Mouse (Mus musculus) bone marrow macrophage, adult 2 months (primary cell): ENCODE measurements around the gene Muc15. TPM values are rescaled to one million over a fixed set of nuclear protein-coding genes. Genes with fewer than 3 reads are reported as not detected.

Experiments
- H3K27ac ChIP-seq: 2 replicates; pipeline ENCODE4 v1.5.1; 2012; ENCODE audit warnings: low read depth, low read length; ENCODE audit not compliant: insufficient read depth
- H3K4me1 ChIP-seq: 2 replicates; pipeline ENCODE4 v1.6.1; 2012; ENCODE audit warnings: low read length; ENCODE audit not compliant: control insufficient read depth, insufficient read depth
- H3K4me3 ChIP-seq: 2 replicates; pipeline ENCODE4 v1.5.1; 2012; ENCODE audit warnings: mild to moderate bottlenecking, low read length, moderate library complexity; ENCODE audit not compliant: insufficient read depth
- CTCF ChIP-seq: IDR thresholded peaks from 2 replicates; pipeline ENCODE4 v1.5.1; 2012; ENCODE audit warnings: low read depth, mild to moderate bottlenecking, low read length, moderate library complexity
- POLR2A ChIP-seq: IDR thresholded peaks from 2 replicates; pipeline ENCODE4 v1.6.1; 2012; ENCODE audit warnings: mild to moderate bottlenecking, low read depth, low read length, borderline replicate concordance
- polyA plus RNA-seq: library from polyadenylated mRNA; stranded (reverse); fragments of >200 nt; gene quantifications from 2 replicates; pipeline ENCODE4 v1.2.4, GENCODE M21; 2012; ENCODE audit not compliant: missing spikeins, insufficient read depth, insufficient read length

Muc15 gene
- not detected in 2 replicates for polyA plus RNA-seq

- Histone ChIP-seq H3K27ac (no peak within 1 kb of the TSS), H3K4me3 (no peak within 1 kb of the TSS), H3K4me1 (no peaks in the 10 kb centered on the region)
- TF ChIP-seq CTCF (no peak), POLR2A (no peak)
These were observed at the start of gene Muc15 for GRCm38 (mm10) chr2:110721290-110721753. Gene Muc15 (plus strand): TSS chr2:110721340.

- Histone ChIP-seq H3K4me1 (no peaks in the 10 kb centered on the region), H3K4me3 (no peak overlapping the region), H3K27ac (no peak overlapping the region)
- TF ChIP-seq POLR2A = no peak
- TF ChIP-seq CTCF = no peak
These were observed 11.7 kb upstream of the Muc15 start for GRCm38 (mm10) chr2:110709436-110709835.

GRCm38 (mm10) chr2:110710055-110710720 lies 11.0 kb upstream of the Muc15 start:
- H3K4me1 ChIP-seq = no peaks in the 10 kb centered on the region
- no peak overlapping the region for H3K4me3 ChIP-seq
- TF ChIP-seq CTCF = no peak
- TF ChIP-seq POLR2A = no peak
- no peak overlapping the region for H3K27ac ChIP-seq

DNA sequence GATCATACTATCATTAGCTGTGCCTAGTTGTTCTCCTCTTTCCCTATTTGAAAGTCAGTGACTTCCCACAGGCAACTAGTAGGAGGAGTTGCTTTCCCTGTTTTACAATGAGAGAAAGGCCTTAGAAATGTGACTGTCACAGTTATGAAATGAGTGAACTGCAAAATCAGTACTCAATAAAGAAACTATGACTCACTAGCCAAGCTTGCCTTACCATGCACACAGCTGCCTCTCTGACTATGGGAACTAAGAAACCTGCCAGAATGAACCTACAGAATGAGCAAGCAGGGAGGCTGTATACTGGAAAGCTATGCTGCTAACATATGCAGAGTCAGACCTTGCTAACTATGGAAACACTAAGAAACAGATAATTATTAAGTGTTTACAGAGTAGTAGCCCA lies 2.1 kb upstream of the Muc15 start:
- no peak for TF ChIP-seq POLR2A
- no peak for TF ChIP-seq CTCF
- Histone ChIP-seq H3K27ac (no peak overlapping the region), H3K4me3 (no peak overlapping the region), H3K4me1 (no peaks in the 10 kb centered on the region)

GRCm38 (mm10) chr2:110722208-110722607 lies 1.1 kb downstream of the Muc15 start:
- Histone ChIP-seq H3K4me3 (no peak overlapping the region), H3K4me1 (no peaks in the 10 kb centered on the region), H3K27ac (no peak overlapping the region)
- TF ChIP-seq POLR2A = no peak
- no peak for TF ChIP-seq CTCF

DNA sequence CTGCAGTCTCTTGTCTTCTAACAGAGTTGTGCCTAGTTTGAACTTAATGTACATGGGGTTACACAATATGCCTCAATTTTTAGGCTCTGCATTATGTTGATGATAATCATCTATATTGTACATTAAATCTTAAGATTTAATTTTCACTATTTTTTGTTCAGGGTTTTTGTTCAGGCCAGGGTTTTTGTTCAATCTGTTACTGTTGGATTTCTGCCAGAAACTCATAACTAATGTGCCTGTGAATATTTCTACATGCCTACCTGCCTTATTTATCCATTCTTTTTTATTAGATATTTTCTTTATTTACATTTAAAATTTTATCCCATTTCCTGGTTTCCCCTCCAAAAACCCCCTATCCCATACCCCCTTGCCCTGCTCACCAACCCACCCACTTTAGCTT lies 5.0 kb downstream of the Muc15 start:
- Histone ChIP-seq H3K4me3 (no peak overlapping the region), H3K27ac (no peak overlapping the region), H3K4me1 (no peaks in the 10 kb centered on the region)
- no peak for TF ChIP-seq POLR2A
- no peak for TF ChIP-seq CTCF

- no peak overlapping the region for H3K4me3 ChIP-seq
- no peaks in the 10 kb centered on the region for H3K4me1 ChIP-seq
- H3K27ac ChIP-seq = no peak overlapping the region
- TF ChIP-seq POLR2A (no peak), CTCF (no peak)
These were observed 16.1 kb downstream of the Muc15 start for GRCm38 (mm10) chr2:110737236-110737635.

DNA sequence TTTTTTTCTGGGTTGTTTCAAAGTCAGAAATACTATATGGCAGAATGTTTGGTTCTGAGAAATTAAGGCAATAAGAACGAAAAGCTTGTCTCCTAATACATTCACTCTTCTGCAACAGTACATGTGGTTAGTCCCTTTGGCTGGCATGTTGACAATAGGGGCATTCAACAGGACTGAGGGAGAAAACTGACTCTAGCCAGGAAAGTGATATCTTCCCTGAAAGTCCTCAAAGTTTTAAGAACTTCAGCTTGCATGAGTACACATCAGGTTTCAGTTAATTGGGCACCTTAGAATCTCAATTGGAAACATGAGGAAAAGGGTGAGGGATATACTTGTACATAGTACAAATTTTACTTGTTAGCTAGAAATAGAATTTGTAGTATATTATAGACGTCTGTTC lies 16.8 kb downstream of the Muc15 start:
- H3K27ac ChIP-seq = no peak overlapping the region
- TF ChIP-seq CTCF (no peak), POLR2A (no peak)
- no peak overlapping the region for H3K4me3 ChIP-seq
- no peaks in the 10 kb centered on the region for H3K4me1 ChIP-seq

DNA sequence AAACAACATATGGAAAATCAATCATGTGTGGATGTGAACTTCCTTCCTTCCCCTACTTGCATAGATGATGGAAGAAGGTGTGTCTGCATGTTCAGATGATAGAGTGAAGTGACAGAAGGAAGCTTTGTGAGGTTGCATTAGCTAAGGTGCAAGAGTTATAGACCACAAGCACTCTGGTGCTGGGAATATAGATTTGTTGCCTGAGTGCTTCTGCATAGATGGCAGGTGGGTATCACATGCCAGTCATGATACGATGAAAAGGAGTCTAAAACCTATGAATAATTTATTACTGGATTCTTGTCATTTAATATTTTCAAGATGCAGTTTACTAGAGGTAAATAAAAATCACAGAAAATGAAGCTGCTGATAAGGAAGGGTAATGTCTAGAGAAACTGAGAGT lies 18.6 kb downstream of the Muc15 start:
- H3K4me3 ChIP-seq = no peak overlapping the region
- no peaks in the 10 kb centered on the region for H3K4me1 ChIP-seq
- no peak overlapping the region for H3K27ac ChIP-seq
- TF ChIP-seq POLR2A (no peak), CTCF (no peak)

DNA sequence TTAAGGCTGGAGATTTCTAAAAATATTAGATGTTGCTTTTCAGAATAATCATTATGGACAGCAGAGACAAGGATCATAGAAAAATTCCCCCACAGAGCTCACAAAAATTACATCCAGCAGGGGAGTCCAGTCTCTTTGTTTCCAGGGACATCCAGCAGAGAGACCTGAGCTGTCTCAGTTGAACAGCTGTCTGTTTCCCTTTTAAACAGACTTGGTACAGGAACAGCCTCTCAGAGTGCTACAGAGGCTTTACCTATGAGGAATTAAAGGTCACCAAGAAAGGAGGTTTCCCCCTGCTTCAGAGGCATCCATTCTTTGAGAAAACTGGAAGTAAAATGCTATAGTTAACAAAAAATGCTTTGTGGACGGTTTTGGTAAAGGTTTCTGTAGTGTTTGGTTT lies 19.4 kb downstream of the Muc15 start:
- no peak overlapping the region for H3K4me3 ChIP-seq
- H3K4me1 ChIP-seq = no peaks in the 10 kb centered on the region
- TF ChIP-seq CTCF (no peak), POLR2A (no peak)
- no peak overlapping the region for H3K27ac ChIP-seq

- no peak for TF ChIP-seq POLR2A
- no peak for TF ChIP-seq CTCF
- H3K4me1 ChIP-seq = no peaks in the 10 kb centered on the region
- no peak overlapping the region for H3K27ac ChIP-seq
- H3K4me3 ChIP-seq = no peak overlapping the region
These were observed 36.4 kb downstream of the Muc15 start for GRCm38 (mm10) chr2:110757556-110757955.
